Mouse (Mus musculus): ENCODE results near the gene Btbd9. TPM values are rescaled to one million over a fixed set of nuclear protein-coding genes. Genes with fewer than 3 reads are reported as not detected.

Gene Btbd9
- total and polyA plus RNA-seq, 2 experiments from 2014 or later = 30.3 to 31.0 TPM

- Histone ChIP-seq H3K4me3 (ENCODE audit: low read depth, low read length) (no peak overlapping the region), H3K27ac (ENCODE audit: low read depth) (peak overlapping the region; percentile 86), H3K9ac (replicated peaks; ENCODE audit: low read depth, low read length) (no peak overlapping the region), H3K36me3 (replicated peaks; ENCODE audit: control insufficient read depth, insufficient read depth, low read length) (peaks cover 7% of the 10 kb centered on the region; the same call in 1 of the 2 replicates), H3K27me3 (ENCODE audit: control insufficient read depth, insufficient read depth, low read length) (no peaks in the 10 kb centered on the region), H3K4me2 (ENCODE audit: low read depth, low read length) (no peak overlapping the region), H3K9me3 (replicated peaks; ENCODE audit: control insufficient read depth, low read length) (no peaks in the 10 kb centered on the region), H3K4me1 (ENCODE audit: control insufficient read depth, insufficient read depth) (peaks cover 69% of the 10 kb centered on the region)
- TF ChIP-seq EP300 (IDR thresholded peaks at IDR 0.05; ENCODE audit: low read depth) = no peak
- peak; percentile 57 for TF ChIP-seq CTCF (IDR thresholded peaks at IDR 0.05; ENCODE audit: low read depth)
- 52% methylated on average over 11 of the region's 11 CpGs for WGBS
- DNase-seq (ENCODE audit: low spot score) = no peak
- 0 out of 2 replicates have a peak, but pooled peaks have one; percentile 4 for ATAC-seq (ENCODE audit: insufficient read depth, low read depth)
These were observed 381.5 kb downstream of the Btbd9 start for GRCm38 (mm10) chr17:30194629-30195445.

GRCm38 (mm10) chr17:30194091-30194490 lies 382.2 kb downstream of the Btbd9 start:
- WGBS = 39% methylated on average over 3 of the region's 3 CpGs
- Histone ChIP-seq H3K4me2 (ENCODE audit: low read depth, low read length) (no peak overlapping the region), H3K27ac (ENCODE audit: low read depth) (no peak overlapping the region), H3K4me3 (ENCODE audit: low read depth, low read length) (no peak overlapping the region), H3K4me1 (ENCODE audit: control insufficient read depth, insufficient read depth) (peaks cover 68% of the 10 kb centered on the region), H3K9me3 (replicated peaks; ENCODE audit: control insufficient read depth, low read length) (no peaks in the 10 kb centered on the region), H3K27me3 (ENCODE audit: control insufficient read depth, insufficient read depth, low read length) (no peaks in the 10 kb centered on the region), H3K36me3 (replicated peaks; ENCODE audit: control insufficient read depth, insufficient read depth, low read length) (peaks cover 7% of the 10 kb centered on the region; the same call in 1 of the 2 replicates), H3K9ac (replicated peaks; ENCODE audit: low read depth, low read length) (no peak overlapping the region)
- no peak for TF ChIP-seq EP300 (IDR thresholded peaks at IDR 0.05; ENCODE audit: low read depth)
- no peak for TF ChIP-seq CTCF (IDR thresholded peaks at IDR 0.05; ENCODE audit: low read depth)
- DNase-seq (ENCODE audit: low spot score) (no peak), ATAC-seq (ENCODE audit: insufficient read depth, low read depth) (no peak)

GRCm38 (mm10) chr17:30193615-30194014 lies 382.7 kb downstream of the Btbd9 start:
- H3K9ac ChIP-seq (replicated peaks; ENCODE audit: low read depth, low read length) = no peak overlapping the region
- 41% methylated on average over 2 of the region's 2 CpGs for whole genome bisulfite sequencing
- H3K27me3 ChIP-seq (ENCODE audit: control insufficient read depth, insufficient read depth, low read length) = no peaks in the 10 kb centered on the region
- DNase-seq (ENCODE audit: low spot score) = no peak
- H3K36me3 ChIP-seq (replicated peaks; ENCODE audit: control insufficient read depth, insufficient read depth, low read length) = peaks cover 7% of the 10 kb centered on the region; the same call in 1 of the 2 replicates
- H3K9me3 ChIP-seq (replicated peaks; ENCODE audit: control insufficient read depth, low read length) = no peaks in the 10 kb centered on the region
- no peak overlapping the region for H3K4me3 ChIP-seq (ENCODE audit: low read depth, low read length)
- H3K4me2 ChIP-seq (ENCODE audit: low read depth, low read length) = no peak overlapping the region
- TF ChIP-seq EP300 (IDR thresholded peaks at IDR 0.05; ENCODE audit: low read depth) (no peak), CTCF (IDR thresholded peaks at IDR 0.05; ENCODE audit: low read depth) (no peak)
- ATAC-seq (ENCODE audit: insufficient read depth, low read depth) = no peak
- H3K27ac ChIP-seq (ENCODE audit: low read depth) = no peak overlapping the region
- H3K4me1 ChIP-seq (ENCODE audit: control insufficient read depth, insufficient read depth) = peaks cover 64% of the 10 kb centered on the region

GRCm38 (mm10) chr17:30192416-30193005 lies 383.8 kb downstream of the Btbd9 start:
- Histone ChIP-seq H3K9me3 (replicated peaks; ENCODE audit: control insufficient read depth, low read length) (no peaks in the 10 kb centered on the region), H3K9ac (replicated peaks; ENCODE audit: low read depth, low read length) (no peak overlapping the region), H3K4me2 (ENCODE audit: low read depth, low read length) (no peak overlapping the region), H3K4me3 (ENCODE audit: low read depth, low read length) (no peak overlapping the region), H3K36me3 (replicated peaks; ENCODE audit: control insufficient read depth, insufficient read depth, low read length) (peaks cover 7% of the 10 kb centered on the region; the same call in 1 of the 2 replicates), H3K4me1 (ENCODE audit: control insufficient read depth, insufficient read depth) (peaks cover 63% of the 10 kb centered on the region), H3K27me3 (ENCODE audit: control insufficient read depth, insufficient read depth, low read length) (no peaks in the 10 kb centered on the region), H3K27ac (ENCODE audit: low read depth) (no peak overlapping the region)
- TF ChIP-seq CTCF (IDR thresholded peaks at IDR 0.05; ENCODE audit: low read depth) = no peak
- no peak for TF ChIP-seq EP300 (IDR thresholded peaks at IDR 0.05; ENCODE audit: low read depth)
- no peak for ATAC-seq (ENCODE audit: insufficient read depth, low read depth)
- 77% methylated on average over 26 of the region's 26 CpGs for WGBS
- no peak for DNase-seq (ENCODE audit: low spot score)

GRCm38 (mm10) chr17:30191097-30191640 lies 385.1 kb downstream of the Btbd9 start:
- H3K9ac ChIP-seq (replicated peaks; ENCODE audit: low read depth, low read length) = no peak overlapping the region
- ATAC-seq (ENCODE audit: insufficient read depth, low read depth) (no peak), DNase-seq (ENCODE audit: low spot score) (no peak)
- no peaks in the 10 kb centered on the region for H3K9me3 ChIP-seq (replicated peaks; ENCODE audit: control insufficient read depth, low read length)
- no peak overlapping the region for H3K4me2 ChIP-seq (ENCODE audit: low read depth, low read length)
- no peak overlapping the region for H3K27ac ChIP-seq (ENCODE audit: low read depth)
- no peak overlapping the region for H3K4me3 ChIP-seq (ENCODE audit: low read depth, low read length)
- 72% methylated on average over 11 of the region's 11 CpGs for WGBS
- peaks cover 7% of the 10 kb centered on the region; the same call in 1 of the 2 replicates for H3K36me3 ChIP-seq (replicated peaks; ENCODE audit: control insufficient read depth, insufficient read depth, low read length)
- H3K27me3 ChIP-seq (ENCODE audit: control insufficient read depth, insufficient read depth, low read length) = no peaks in the 10 kb centered on the region
- TF ChIP-seq EP300 (IDR thresholded peaks at IDR 0.05; ENCODE audit: low read depth) (no peak), CTCF (IDR thresholded peaks at IDR 0.05; ENCODE audit: low read depth) (no peak)
- H3K4me1 ChIP-seq (ENCODE audit: control insufficient read depth, insufficient read depth) = peaks cover 57% of the 10 kb centered on the region

Data from heart, postnatal 0 days (tissue).